Mouse (Mus musculus): ENCODE results near the gene Fads6.

Fads6 gene

DNA sequence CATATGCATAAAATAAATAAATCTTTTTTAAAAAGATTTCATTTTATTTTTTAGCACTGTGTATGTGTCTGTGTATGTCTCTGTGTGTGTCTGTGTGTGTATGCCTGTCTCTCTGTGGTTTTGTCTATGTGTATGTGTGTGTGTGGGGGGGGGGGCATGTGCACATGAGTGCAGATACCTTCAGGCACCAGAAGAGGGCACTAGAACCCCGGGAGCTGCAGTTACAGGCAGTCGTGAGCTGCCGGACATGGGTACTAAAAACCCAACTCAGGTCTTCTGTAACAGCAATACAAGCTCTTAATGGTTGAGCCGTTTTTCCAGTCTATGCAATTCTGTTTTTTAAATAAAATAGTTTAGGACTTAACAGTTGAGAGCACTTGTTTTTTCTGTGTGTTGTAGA, 3.3 kb upstream of the Fads6 start:
- no peak for DNase-seq (ENCODE audit: low spot score)

DNA sequence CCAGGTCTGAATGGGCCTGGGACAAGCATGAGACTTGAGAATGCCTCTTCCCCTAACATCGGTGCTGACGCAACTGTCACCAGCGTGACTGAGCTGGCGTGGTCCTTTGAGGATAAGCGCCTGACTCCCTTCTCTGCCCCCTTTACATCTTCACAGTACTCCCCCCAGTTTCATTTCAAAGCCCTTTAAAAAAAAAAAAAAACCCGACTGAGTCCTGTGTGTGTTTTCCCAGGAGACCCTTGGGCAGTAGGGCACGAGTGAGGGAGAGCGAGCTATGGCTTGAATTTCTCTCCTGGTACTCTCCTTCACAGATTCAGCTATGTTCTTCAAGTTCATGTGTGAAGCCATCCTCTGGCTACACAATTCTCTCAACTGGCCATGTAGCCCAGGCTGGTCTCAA, 697 bp upstream of the Fads6 start:
- DNase-seq (ENCODE audit: low spot score) = no peak

DNA sequence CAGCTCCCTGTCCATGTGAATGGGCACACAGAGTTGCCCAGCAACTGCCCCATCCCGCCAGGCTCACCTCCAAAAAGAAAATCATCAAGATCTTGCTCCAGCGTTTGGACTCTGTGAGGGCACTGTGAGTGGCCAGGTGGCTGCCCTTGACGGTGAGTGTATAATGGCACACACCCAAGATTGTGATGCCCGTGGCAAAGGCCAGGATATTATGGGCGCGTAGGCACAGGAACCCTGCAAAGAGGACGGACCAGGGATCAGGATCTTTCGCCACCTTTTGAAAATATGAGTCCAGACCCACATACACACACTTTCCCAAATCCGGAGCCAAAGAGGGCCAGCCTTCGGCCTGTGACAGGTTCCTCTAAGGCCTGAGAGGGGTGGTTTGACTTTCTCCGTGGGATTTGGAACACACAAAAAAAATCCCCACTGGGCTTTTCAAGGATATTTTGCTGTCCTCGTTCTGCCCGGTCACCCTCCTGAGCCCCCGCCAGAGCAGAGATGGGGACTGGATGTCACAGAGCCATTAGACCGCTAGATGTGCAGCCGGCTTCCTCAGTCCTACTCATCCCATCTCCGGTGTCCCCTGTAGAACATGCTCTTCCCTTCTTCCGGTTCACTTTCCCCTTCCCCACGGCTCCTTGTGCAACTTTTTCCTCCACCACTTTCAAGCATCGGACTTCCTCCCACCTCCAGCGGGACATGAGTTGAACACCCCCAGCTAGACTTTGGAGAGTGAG, 822 bp downstream of the Fads6 start:
- no peak for DNase-seq (ENCODE audit: low spot score)

DNA sequence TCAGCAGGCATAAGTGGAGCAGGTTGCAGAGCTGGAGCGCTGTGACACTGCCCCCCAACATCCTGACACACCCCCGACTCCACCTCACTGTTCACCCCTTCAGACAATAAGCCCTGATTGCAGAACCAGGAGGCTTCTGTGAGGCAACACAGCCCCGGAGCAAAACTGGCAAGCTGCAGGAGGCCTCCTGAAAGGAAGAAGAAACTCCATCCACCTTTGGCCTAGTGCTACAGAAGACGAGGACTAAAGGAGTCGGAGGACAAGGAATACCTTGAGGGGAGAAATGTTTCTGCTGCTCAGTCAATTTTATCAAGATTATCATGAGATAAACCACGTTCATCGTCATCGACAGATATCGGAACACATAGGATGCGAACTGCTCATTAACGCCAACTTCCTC, 1.5 kb downstream of the Fads6 start:
- DNase-seq (ENCODE audit: low spot score) = no peak

DNA sequence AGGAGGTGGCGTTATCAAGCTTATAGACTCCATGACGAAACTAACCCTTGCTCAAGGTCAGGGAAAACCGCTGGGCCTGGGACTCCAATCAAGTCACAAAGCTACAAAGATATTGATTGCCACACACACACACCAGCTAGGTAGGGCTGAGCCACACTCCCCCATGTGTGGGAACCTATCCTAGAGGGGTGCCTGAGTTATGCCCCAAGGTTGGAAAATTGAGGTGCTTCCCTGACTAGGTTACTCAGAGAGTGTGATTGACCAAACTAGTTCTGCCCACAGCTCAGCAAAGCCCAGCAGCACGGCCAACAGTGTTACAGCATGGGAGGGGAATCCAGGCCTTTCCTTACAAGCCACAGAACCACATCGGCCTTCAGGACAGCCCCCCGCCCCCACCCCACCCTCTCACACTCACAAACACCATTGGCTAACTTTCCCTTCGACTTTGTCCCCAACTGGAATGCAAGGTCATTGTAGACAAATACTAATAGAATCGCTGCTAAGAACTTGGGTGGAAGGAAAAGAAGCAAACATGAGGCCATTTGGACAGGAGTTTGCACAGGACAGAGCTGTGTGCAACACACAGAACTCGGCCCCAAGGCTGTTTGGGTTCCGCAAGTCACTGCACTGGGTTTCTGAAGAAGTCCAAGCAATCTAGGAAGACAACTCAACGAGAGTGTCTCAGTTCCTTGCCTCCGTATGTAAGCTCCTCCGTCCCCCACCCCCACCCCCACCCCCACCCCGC, 4.7 kb downstream of the Fads6 start:
- no peak for DNase-seq (ENCODE audit: low spot score)

GRCm38 (mm10) chr11:115291503-115291902, 6.0 kb downstream of the Fads6 start:
- DNase-seq (ENCODE audit: low spot score) = no peak

DNA sequence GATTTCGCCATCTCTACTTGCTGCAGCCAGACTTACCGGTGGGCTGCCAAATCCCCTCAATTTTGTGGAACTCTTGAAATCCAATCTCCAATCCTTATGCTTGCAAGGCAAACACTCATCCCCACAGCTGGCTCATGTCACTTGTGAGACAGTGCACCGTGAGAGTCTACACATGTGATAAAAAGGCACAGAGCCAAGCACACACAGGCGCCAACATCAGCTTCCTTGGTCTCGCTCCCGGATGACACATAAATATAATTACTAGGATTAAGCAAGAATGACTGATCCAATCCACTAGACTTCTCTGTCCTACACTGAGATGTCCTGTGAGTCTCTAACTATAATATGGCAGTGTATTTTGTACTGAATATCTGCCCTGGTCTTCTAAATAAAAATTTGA, 6.5 kb downstream of the Fads6 start:
- DNase-seq (ENCODE audit: low spot score) = no peak

DNA sequence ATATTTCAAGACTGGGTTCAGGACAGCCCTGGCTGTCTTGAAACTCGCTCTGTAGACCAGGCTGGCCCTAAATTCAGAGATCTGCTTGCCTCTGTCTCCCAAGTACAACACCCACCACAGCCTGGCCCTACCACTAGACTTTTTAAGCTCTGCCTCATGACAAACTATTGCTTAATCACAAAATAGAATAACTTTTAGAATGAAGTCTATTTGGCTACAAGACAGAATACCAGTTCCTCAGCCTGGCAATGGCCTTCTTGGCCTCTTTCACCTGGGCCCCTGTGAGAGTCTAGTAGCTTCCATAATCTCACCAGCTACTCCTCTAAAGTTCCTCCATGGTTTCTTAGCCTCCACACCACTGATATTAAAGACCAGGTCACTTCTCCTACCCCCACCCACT, 7.1 kb downstream of the Fads6 start:
- no peak for DNase-seq (ENCODE audit: low spot score)

GRCm38 (mm10) chr11:115289885-115290284, 7.6 kb downstream of the Fads6 start:
- DNase-seq (ENCODE audit: low spot score) = no peak

- DNase-seq (ENCODE audit: low spot score) = no peak
These were observed 9.2 kb downstream of the Fads6 start for GRCm38 (mm10) chr11:115288305-115288704.

DNA sequence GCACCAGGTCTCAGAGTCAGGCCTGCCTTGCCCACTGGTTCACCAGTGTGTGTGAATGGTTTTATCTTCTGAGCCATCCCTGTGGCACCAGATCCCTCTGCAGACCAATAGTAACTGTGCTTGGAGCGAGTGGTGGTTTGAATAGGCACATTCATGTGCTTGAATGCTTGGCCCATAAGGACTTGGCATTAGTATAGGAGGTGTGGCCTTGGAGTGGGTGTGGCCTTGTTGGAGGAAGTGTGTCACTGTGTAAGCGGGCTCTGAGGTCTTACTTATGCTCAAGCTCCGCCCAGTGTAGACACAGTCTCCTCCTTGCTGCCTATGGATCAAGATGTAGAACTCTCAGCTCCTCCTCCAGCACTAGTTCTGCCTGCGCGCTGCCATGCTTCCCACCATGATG, 10.1 kb downstream of the Fads6 start:
- no peak for DNase-seq (ENCODE audit: low spot score)

GRCm38 (mm10) chr11:115286201-115286993, 11.1 kb downstream of the Fads6 start:
- DNase-seq (ENCODE audit: low spot score) = no peak

- DNase-seq (ENCODE audit: low spot score) = no peak
These were observed 12.2 kb downstream of the Fads6 start for GRCm38 (mm10) chr11:115285282-115285681.

DNA sequence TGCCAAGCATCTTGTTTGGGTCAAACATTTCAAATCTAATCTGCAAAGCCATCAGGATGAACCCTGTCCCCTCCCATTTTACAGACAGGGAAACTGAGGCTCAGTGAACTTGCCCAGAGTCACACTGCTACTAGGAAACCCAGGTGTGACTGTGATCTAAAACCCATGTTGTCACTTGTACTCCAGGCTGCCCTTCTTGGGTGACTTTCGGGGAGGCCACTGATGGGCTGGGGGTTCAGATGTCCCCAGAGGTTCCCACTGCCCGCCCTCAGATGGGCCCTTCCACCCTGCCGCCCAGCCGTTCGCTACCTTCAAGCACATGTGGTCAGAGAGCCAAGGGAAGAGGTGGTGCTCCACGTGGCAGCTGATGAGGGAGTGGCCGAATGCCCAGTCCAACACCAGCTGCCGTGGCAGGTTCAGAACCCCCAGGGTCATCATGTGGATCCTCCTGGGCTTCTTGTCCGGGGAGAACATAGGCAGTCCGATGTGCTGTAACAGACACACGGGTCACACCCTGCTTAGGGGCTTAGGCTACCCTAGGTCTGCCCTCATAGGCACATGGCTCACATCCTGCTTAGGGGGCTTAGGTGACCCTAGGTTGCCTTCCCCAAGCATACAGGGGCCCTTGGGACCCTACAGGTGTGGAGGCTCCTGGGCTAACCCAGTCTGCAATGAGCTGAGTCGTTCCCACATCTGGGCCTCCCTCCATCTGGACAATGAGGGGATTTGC, 13.4 kb downstream of the Fads6 start:
- no peak for DNase-seq (ENCODE audit: low spot score)

- DNase-seq (ENCODE audit: low spot score) = no peak
These were observed 14.0 kb downstream of the Fads6 start for GRCm38 (mm10) chr11:115283486-115283765.

DNA sequence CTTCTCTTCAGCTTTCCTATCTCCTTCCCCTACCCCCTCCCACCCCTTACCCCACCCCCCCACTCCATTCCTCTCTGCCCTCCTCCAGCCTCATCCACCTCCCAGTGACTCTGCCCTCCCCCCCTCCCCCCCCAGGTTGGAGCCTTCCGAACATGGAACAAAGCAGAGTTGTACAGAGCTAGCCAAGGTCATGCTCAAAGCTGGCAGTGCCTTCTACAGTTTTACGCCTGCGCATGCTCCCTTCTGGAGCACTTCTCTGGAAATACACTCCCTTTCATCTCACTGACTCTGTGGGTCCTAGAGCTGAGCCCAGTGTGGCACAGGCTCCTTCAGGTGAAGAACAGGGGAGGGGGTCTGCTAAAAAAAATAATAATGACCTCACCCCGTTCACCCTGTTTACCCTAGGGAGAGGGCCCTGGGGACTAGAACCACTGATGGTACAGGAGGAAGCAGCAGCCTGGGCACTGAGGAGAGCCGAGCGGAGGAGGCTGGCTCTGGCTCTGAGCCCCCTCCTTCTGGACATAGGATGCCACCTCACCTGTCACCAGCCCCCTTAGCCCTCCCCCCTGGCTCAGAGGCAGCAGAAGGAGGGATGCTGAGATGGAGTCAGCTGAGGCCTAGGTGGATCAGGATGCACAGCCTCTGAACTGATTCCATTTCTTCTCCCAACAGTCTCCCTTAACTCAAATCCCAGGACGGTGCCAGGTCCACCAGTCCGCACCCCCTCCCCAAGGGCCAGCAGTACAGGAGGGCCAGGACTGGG, 14.6 kb downstream of the Fads6 start:
- no peak for DNase-seq (ENCODE audit: low spot score)

- DNase-seq (ENCODE audit: low spot score) = no peak
These were observed 15.2 kb downstream of the Fads6 start for GRCm38 (mm10) chr11:115282295-115282694.

- DNase-seq (ENCODE audit: low spot score) = no peak
These were observed 17.7 kb downstream of the Fads6 start for GRCm38 (mm10) chr11:115279726-115280125.

- no peak for DNase-seq (ENCODE audit: low spot score)
These were observed 19.3 kb downstream of the Fads6 start for GRCm38 (mm10) chr11:115278176-115278575.

DNA sequence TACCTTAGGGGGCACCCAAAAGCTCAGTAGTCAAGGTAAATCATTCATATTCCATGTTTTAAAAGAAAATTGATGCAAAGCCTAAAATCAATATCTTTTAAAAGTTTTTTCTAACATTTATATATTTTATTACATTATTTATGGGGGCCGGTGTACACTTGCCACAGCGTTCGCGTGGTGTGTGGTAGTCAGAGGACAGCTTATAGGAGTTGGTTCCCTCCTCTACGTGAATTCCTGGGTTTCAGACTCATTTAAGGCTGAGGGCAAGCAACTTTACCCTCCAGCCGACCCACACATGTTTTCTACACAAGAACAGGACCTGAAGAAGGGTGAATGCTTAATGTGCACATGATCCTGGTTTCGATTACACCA, 19.9 kb downstream of the Fads6 start:
- DNase-seq (ENCODE audit: low spot score) = no peak

GRCm38 (mm10) chr11:115276780-115277603, 20.5 kb downstream of the Fads6 start, which contains the start of gene Fdxr:
Gene Fdxr, minus strand, starts transcription at chr11:115277050.
- DNase-seq (ENCODE audit: low spot score) = peak; percentile 100

All from embryo, embryonic 10 days (tissue).